In genomic region chr2:143041596-143041995, GRCm38 (mm10) we compare ENCODE assay signal across 27 mouse cellular contexts. TPM values are rescaled to one million over a fixed set of nuclear protein-coding genes. Genes with fewer than 3 reads are reported as not detected.
DNase-seq lines count a peak whose midpoint lies in the region.
"Had no signal": no experiment of that assay in that cellular context is flagged by ENCODE, and none has a peak within 500 bp of the region (broad histone marks: within the 10 kb centered on the region; RNA-seq: fewer than 3 reads in every experiment).

No protein-coding gene starts in this region.

- DNase-seq in adrenal gland, adult 2 months: peak; percentile 45
- DNase-seq in adrenal gland, postnatal 25 days: no peak
- peak; percentile 40 for DNase-seq in 3T3-L1 (ENCODE audit: low read depth, low spot score)
- DNase-seq in adrenal gland, adult 8-10 months: peak; percentile 5
- peak; percentile 14 to 31 for DNase-seq in adrenal gland, postnatal 36 days
- DNase-seq in cerebellum, adult 8-10 months: no peak
- DNase-seq in cerebellum, postnatal 36 days: no peak
- DNase-seq: cerebellum, adult 11 months; cerebellum, adult 2 months; cerebellum, postnatal 14 days; forebrain, postnatal 0 days; gastrocnemius, adult 2 months; gastrocnemius, postnatal 25 days; heart, adult 18-20 months; heart, postnatal 14 days; heart, postnatal 4 days; kidney, adult 18-20 months had no signal

RNA-seq across cellular contexts. Expression of gene Snrpb2, which starts 21.2 kb away (rescaled TPM):
- 10 to 100 TPM; 34.8 to 39.8 TPM for total RNA-seq in adrenal gland, adult 2 months (2021)
- 0.57 and 0.67 TPM in 2 replicates for polyA plus RNA-seq in adrenal gland, adult 2 months (2012; rRNA removed)
- 44.4 and 47.1 TPM in 2 replicates for total RNA-seq in adrenal gland, postnatal 25 days (2021)
- 10 to 100 TPM; 38.5 to 46.3 (median 40.4) TPM for total RNA-seq in adrenal gland, adult 8-10 months (2022)
- 10 to 100 TPM; 42.5 to 42.9 TPM for total RNA-seq in adrenal gland, postnatal 36 days (2021)

RNA-seq across cellular contexts. Expression of gene Otor, which starts 36.7 kb away (rescaled TPM):
- total RNA-seq in adrenal gland, adult 2 months (2021): not detected
- polyA plus RNA-seq in adrenal gland, adult 2 months (2012; rRNA removed): not detected in 2 replicates
- total RNA-seq in adrenal gland, postnatal 25 days (2021): not detected in 2 replicates
- total RNA-seq in adrenal gland, adult 8-10 months (2022): not detected
- total RNA-seq in adrenal gland, postnatal 36 days (2021): not detected
- total RNA-seq: adrenal gland, adult 18-20 months; common myeloid progenitor, adult 5-6 weeks; forebrain, postnatal 0 days; gastrocnemius, adult 2 months; gastrocnemius, postnatal 25 days; heart, adult 18-20 months; heart, postnatal 14 days; heart, postnatal 4 days; hindbrain, postnatal 0 days; MEL had no signal
- polyA plus RNA-seq: C2C12; CD4-positive, CD25-positive, alpha-beta regulatory T cell, adult 4 months; cerebellum, adult 2 months; forebrain, postnatal 0 days; frontal cortex, adult 2 months; gonadal fat pad, adult 2 months; hindbrain, embryonic 14.5 days; inflammation-experienced regulatory T-cells, adult 6 months had no signal

Comparison
In these comparisons a context has a peak if more than half of its experiments do, and no peak if none do; other contexts are left out.
1. DNase-seq: peak in adrenal gland, adult 2 months (single experiment), 3T3-L1 (single experiment), adrenal gland, adult 8-10 months (single experiment) and adrenal gland, postnatal 36 days (2 of 2); none in adrenal gland, postnatal 25 days (single experiment), cerebellum, adult 8-10 months (single experiment) and cerebellum, postnatal 36 days (0 of 2).